Mouse (Mus musculus) hindbrain, postnatal 0 days (tissue): ENCODE measurements around the gene Kif22. TPM values are rescaled to one million over a fixed set of nuclear protein-coding genes. Genes with fewer than 3 reads are reported as not detected.

Experiments used
- ATAC-seq: fragments of 200-750 bp; cut with Nextera tagmentation; 2 replicates; pipeline ENCODE4 v1.8.0; 2017; ENCODE audit warnings: mild to moderate bottlenecking, moderate TSS enrichment, moderate library complexity
- DNase-seq: peaks from one replicate; pipeline ENCODE4 v3.0.0-alpha.2; 2015; ENCODE audit warnings: low spot score
- H3K27ac ChIP-seq: fragments of 300-500 bp; sonication (generic); 2 replicates; pipeline ENCODE4 v1.5.1; 2014; ENCODE audit warnings: mild to moderate bottlenecking
- H3K27me3 ChIP-seq: fragments of 300-500 bp; sonication (generic); 2 replicates; pipeline ENCODE4 v1.6.1; 2014; ENCODE audit warnings: low read length, mixed read lengths; ENCODE audit not compliant: insufficient read depth
- H3K36me3 ChIP-seq: fragments of 300-500 bp; sonication (generic); 2 replicates; pipeline ENCODE4 v1.6.1; 2014; ENCODE audit warnings: low read length, mixed read lengths; ENCODE audit not compliant: insufficient read depth
- H3K4me1 ChIP-seq: fragments of 300-500 bp; sonication (generic); 2 replicates; pipeline ENCODE4 v1.6.1; 2014; ENCODE audit warnings: antibody characterized with exemption, low read length, mixed read lengths; ENCODE audit not compliant: insufficient read depth
- H3K4me2 ChIP-seq: fragments of 300-500 bp; sonication (generic); 2 replicates; pipeline ENCODE4 v1.6.1; 2014; ENCODE audit warnings: low read depth, mild to moderate bottlenecking, low read length, moderate library complexity, mixed read lengths
- H3K4me3 ChIP-seq: fragments of 300-500 bp; sonication (generic); 2 replicates; pipeline ENCODE4 v1.5.1; 2014; ENCODE audit warnings: low read length
- H3K9ac ChIP-seq: fragments of 300-500 bp; sonication (generic); replicated peaks from 2 replicates; pipeline ENCODE4 v1.6.1; 2014; ENCODE audit warnings: mild to moderate bottlenecking, low read length, moderate library complexity, mixed read lengths
- H3K9me3 ChIP-seq: fragments of 300-500 bp; sonication (generic); 2 replicates; pipeline ENCODE4 v1.6.1; 2016; ENCODE audit warnings: low read length, mixed read lengths
- CTCF ChIP-seq: IDR thresholded peaks from 2 replicates; pipeline ENCODE4 v1.5.1; 2016; ENCODE audit warnings: antibody characterized with exemption, control low read depth, low read depth
- WGBS: fragments of 180-500 bp; shearing (Covaris S2); extraction: QIAGEN DNeasy Blood & Tissue Kit; methylation state at CpG from one replicate; pipeline ENCODE4 v1.1.7; 2014; 5-methylcytosine and 5-hydroxymethylcytosine counted together
- polyA plus RNA-seq: library from polyadenylated mRNA; unstranded; fragments of >200 nt; fragmentation: Nextera tagmentation; extraction: Ambion mirVana; gene quantifications from 2 replicates; pipeline ENCODE4 v1.2.1, GENCODE M21; 2015
- total RNA-seq: library from RNA; depleted of rRNA; stranded (reverse); fragments of >200 nt; gene quantifications from 2 replicates; pipeline ENCODE4 v1.2.3, GENCODE M21; 2014

Gene Kif22
- total and polyA plus RNA-seq, 2 experiments from 2014 or later = 8.1 to 24.5 TPM

DNA sequence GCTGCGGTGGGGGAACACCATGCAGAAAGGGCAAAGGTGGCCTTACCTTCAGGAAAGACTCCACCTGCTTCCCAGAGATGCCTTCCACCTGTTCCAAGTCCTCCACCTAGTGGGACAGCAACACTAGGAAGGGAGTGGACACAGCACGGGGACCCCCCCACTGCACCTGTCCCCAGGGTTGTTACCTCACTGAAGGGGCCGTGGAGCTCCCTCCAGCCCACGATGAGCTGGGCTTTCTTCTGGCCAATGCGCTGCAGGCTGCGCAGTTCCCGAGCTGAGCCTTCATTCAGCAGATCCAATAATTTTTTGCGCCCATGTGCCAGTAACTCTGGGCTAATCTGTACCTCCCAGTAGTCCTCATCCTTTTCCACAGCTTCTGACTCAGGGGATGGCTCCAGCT lies 14.4 kb downstream of the Kif22 start:
- ATAC-seq = no peak
- Histone ChIP-seq H3K27me3 (no peaks in the 10 kb centered on the region), H3K4me2 (peak overlapping the region; percentile 87), H3K9ac (peak overlapping the region; percentile 99), H3K27ac (peak overlapping the region; percentile 99), H3K4me3 (peak overlapping the region; percentile 88), H3K4me1 (peaks cover 28% of the 10 kb centered on the region), H3K9me3 (no peaks in the 10 kb centered on the region), H3K36me3 (0 out of 2 replicates have a peak, but pooled peaks cover 8% of the 10 kb centered on the region)
- peak; percentile 23 for DNase-seq
- 57% methylated on average over 8 of the region's 8 CpGs for WGBS
- TF ChIP-seq CTCF = no peak

DNA sequence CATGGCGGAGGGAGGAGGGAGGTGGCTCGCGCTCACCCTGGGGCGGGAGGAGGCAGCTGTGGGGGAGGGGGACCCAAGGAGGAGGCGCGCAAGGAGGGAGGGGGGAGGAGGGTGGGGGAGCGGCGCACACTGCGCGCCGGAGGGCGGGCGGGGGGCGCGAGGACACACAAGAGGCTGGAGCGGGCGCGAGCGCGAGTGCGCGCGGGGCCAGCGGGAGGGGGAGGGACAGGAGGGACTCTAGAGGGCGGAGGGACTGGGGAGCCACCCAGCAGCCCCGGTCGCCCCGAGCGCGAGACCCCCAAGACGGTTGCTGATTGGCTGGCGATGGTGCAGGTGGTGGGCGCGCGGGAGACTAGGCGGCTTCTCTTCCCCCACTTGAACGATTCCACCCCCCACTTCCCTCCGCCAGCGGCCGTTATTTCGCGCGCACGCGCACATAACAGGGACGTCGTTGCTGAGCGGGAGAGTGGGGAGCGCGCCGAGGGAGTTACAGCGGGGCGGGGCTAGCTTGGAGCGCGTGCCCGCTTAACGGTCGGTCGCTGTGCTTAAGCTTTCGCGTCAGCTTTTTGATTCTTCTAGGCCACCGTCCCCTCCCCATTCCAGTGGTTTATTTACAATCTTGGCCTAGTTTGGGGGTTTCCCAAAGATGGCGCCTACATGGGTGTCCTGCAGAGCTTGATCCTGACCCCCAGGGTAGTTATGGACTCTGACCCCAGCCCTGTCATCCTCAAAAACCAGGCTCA lies 15.1 kb downstream of the Kif22 start, which contains the start of gene Maz:
Gene Maz, minus strand, starts transcription at position 54 of the 743 bp plus-strand sequence.
- Histone ChIP-seq H3K27ac (peak within 1 kb of the TSS; percentile 99), H3K4me2 (peak within 1 kb of the TSS; percentile 87), H3K4me3 (peak within 1 kb of the TSS; percentile 88), H3K27me3 (no peaks in the 10 kb centered on the region), H3K4me1 (peaks cover 28% of the 10 kb centered on the region), H3K36me3 (peaks cover 16% of the 10 kb centered on the region; the same call in 1 of the 2 replicates), H3K9ac (peak within 1 kb of the TSS; percentile 99), H3K9me3 (no peaks in the 10 kb centered on the region)
- under 1% methylated on average over 48 of the region's 63 CpGs for WGBS
- peak; percentile 100 for DNase-seq
- peak; percentile 96 for ATAC-seq
- TF ChIP-seq CTCF = 0 out of 2 replicates have a peak, but pooled peaks have one; percentile 8

DNA sequence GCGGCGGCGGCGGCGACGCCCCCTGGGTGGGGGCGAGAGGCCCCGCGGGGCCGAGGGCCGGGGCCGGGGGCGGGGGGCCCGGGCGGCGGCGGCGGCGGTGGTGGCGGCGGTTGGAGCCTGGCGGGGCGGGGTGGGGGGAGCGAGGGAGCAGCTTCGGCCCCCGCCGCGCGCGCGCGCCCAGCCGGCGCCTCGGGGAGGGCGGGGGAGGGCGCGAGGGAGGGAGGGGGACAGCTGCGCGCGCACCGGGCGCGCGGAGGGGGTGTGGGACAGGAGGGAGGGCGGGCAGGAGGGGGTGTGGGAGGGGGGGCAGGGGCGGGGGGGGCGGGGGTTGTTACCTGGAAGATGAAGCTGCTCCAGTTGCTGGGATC lies 15.7 kb downstream of the Kif22 start:
- TF ChIP-seq CTCF = no peak
- H3K36me3 ChIP-seq = peaks cover 19% of the 10 kb centered on the region; the same call in 1 of the 2 replicates
- peak overlapping the region; percentile 87 for H3K4me2 ChIP-seq
- DNase-seq = no peak
- H3K9ac ChIP-seq = peak overlapping the region; percentile 99
- H3K9me3 ChIP-seq = no peaks in the 10 kb centered on the region
- no CpG with 5 or more reads among the region's 48 CpGs for WGBS
- no peak; the same call in 1 of the 2 replicates for ATAC-seq
- peak overlapping the region; percentile 99 for H3K27ac ChIP-seq
- peak overlapping the region; percentile 88 for H3K4me3 ChIP-seq
- H3K4me1 ChIP-seq = peaks cover 30% of the 10 kb centered on the region
- no peaks in the 10 kb centered on the region for H3K27me3 ChIP-seq

DNA sequence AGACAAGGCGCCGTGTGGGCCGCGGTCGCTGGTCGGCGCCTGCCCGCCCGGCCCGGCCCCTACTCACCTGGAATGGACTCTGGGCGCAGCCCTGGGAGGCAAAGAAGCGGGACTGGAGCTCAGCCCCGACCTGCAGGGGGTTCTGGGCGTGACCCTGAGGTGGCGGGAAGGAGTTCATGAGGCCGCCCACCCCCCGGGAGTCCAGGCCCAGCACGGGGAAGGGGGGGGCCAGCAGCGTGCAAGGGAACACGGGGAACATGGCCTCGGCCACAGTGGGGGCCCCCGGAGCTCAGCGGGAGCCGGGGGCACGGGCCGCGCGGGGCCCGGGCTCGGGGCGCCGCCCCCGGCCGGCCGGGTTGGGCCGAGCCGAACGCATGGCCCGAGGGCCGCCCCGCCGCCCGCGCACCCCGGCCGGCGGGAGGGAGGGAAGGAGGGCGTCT lies 16.1 kb downstream of the Kif22 start:
- Histone ChIP-seq H3K4me2 (peak overlapping the region; percentile 87), H3K4me1 (peaks cover 30% of the 10 kb centered on the region), H3K27me3 (no peaks in the 10 kb centered on the region), H3K9ac (peak overlapping the region; percentile 99), H3K36me3 (peaks cover 19% of the 10 kb centered on the region; the same call in 1 of the 2 replicates), H3K9me3 (no peaks in the 10 kb centered on the region), H3K27ac (peak overlapping the region; percentile 99), H3K4me3 (peak overlapping the region; percentile 88)
- peak; percentile 72 for DNase-seq
- 3% methylated on average over 13 of the region's 48 CpGs for WGBS
- peak; percentile 17; the same call in 1 of the 2 replicates for TF ChIP-seq CTCF
- ATAC-seq = peak; percentile 5; the same call in 1 of the 2 replicates

DNA sequence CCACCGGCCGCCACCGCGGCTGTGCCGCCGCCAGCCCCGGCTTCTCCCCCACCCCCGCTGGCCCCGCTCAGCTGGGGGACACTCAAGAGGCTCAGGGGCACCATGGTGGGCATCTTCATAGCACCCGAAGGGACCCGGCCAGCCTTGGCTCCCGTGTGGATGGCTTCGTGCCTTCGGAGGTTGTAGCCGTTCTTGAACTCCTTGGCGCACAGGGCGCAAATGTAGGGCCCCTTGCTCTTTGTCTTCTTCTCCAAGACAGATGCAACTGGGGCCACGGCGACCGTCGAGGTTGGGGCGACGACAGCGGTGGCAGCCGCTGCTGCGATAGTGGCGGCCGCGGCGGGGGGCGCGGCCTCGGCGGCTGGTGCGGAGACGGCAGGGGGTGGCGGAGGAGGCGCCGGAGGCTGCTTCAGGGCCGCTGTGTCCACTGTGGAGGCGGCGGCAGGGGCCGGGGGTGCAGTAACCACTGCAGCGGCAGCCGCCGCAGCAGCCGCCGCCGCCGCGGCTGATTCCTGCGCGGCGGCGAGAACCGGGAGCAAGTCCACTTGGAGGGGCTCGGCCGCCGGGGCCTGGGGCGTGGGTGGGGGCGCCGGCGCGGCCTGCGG lies 16.6 kb downstream of the Kif22 start:
- Histone ChIP-seq H3K9ac (peak overlapping the region; percentile 99), H3K36me3 (peaks cover 19% of the 10 kb centered on the region; the same call in 1 of the 2 replicates), H3K4me1 (peaks cover 30% of the 10 kb centered on the region), H3K9me3 (no peaks in the 10 kb centered on the region), H3K27ac (peak overlapping the region; percentile 99), H3K4me2 (peak overlapping the region; percentile 87), H3K27me3 (no peaks in the 10 kb centered on the region), H3K4me3 (peak overlapping the region; percentile 88)
- ATAC-seq (no peak), DNase-seq (peak; percentile 55)
- TF ChIP-seq CTCF = no peak
- under 1% methylated on average over 58 of the region's 65 CpGs for WGBS

DNA sequence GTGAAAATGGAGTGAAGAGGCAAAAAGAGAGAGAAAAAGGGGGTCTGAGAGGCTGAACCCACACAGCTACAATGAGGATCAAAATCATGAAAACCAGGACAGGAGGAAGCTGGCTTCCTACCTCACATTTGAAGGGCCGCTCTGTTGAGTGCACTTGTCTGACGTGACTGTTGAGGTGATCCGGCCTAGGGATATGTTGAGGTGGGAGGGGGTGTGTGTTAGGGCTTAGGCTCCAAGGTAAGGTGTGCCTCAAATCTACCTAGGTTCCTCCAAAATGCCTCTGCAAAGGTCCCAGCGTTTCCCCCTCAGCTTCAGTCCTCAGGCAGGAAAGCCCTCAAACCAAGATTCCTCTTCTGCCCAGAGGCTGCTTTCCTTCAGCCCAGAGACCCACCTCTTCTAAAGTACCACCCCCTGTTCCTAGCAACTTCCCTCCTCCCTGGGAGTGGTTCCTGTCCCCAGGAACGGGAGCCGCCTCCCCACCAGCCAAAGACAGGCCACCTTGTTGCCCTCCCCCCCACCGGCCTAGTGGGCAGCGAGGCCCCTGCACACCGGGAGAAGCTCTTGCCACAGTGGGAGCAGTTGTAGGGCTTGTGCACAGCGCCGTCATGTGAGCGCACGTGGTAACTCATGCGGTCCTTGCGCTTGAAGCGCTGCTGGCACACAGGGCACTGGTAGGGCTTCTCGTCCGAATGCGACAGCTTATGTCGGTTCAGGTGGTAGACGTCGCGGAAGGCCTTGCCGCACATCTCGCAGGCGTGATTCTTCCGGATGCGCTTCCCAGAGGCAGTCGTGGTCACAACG lies 17.3 kb downstream of the Kif22 start:
- peaks cover 33% of the 10 kb centered on the region for H3K4me1 ChIP-seq
- H3K27me3 ChIP-seq = no peaks in the 10 kb centered on the region
- DNase-seq (peak; percentile 92), ATAC-seq (peak; percentile 34)
- under 1% methylated on average over 28 of the region's 30 CpGs for WGBS
- peak; percentile 82 for TF ChIP-seq CTCF
- H3K4me2 ChIP-seq = peak overlapping the region; percentile 87
- H3K9me3 ChIP-seq = no peaks in the 10 kb centered on the region
- peak overlapping the region; percentile 88 for H3K4me3 ChIP-seq
- peak overlapping the region; percentile 99 for H3K27ac ChIP-seq
- H3K9ac ChIP-seq = peak overlapping the region; percentile 99
- peaks cover 19% of the 10 kb centered on the region; the same call in 1 of the 2 replicates for H3K36me3 ChIP-seq
